In genomic region chr9:94116961-94117360, GRCm38 (mm10) we compare ENCODE assay signal across 12 mouse cellular contexts.
DNase-seq lines count a peak whose midpoint lies in the region; ATAC-seq and TF ChIP-seq lines count a peak whose summit lies in the region.
"Had no signal": no experiment of that assay in that cellular context is flagged by ENCODE, and none has a peak within 500 bp of the region (broad histone marks: within the 10 kb centered on the region; RNA-seq: fewer than 3 reads in every experiment).

No protein-coding gene starts in this region.

- TF ChIP-seq CTCF in layer of hippocampus, adult 2 months (conservative IDR thresholded peaks at IDR 0.05) = no peak

- H3K4me1 ChIP-seq in midbrain, embryonic 14.5 days (ENCODE audit: control insufficient read depth, insufficient read depth, low read length) = no peaks in the 10 kb centered on the region
- H3K4me1 ChIP-seq: forebrain, embryonic 10.5 days; limb, embryonic 13.5 days had no signal

- DNase-seq in cerebellum, adult 11-12 months = peak; percentile 7
- no peak for DNase-seq in cerebellum, adult 11 months
- peak; percentile 3 for DNase-seq in layer of hippocampus, adult 11-12 months (ENCODE audit: low spot score)
- no peak for DNase-seq in layer of hippocampus, adult 2 months (ENCODE audit: low spot score in 2 of 2)
- DNase-seq in adrenal gland, postnatal 25 days = peak; percentile 16
- DNase-seq in gastrocnemius, postnatal 14 days = peak; percentile 45
- DNase-seq in midbrain, embryonic 14.5 days = no peak
- no peak for DNase-seq in embryo, embryonic 10.5 days (ENCODE audit: low spot score)
- DNase-seq: embryo, embryonic 11 days had no signal

- no peak overlapping the region for H3K27ac ChIP-seq in layer of hippocampus, adult 2 months
- H3K27ac ChIP-seq in midbrain, embryonic 14.5 days (replicated peaks; ENCODE audit: low read depth, low read length) = no peak overlapping the region
- H3K27ac ChIP-seq: forebrain, embryonic 10.5 days; limb, embryonic 13.5 days had no signal

- H3K9ac ChIP-seq in midbrain, embryonic 14.5 days (replicated peaks; ENCODE audit: low read length) = no peak overlapping the region
- H3K9ac ChIP-seq: limb, embryonic 13.5 days had no signal

- no peaks in the 10 kb centered on the region for H3K27me3 ChIP-seq in midbrain, embryonic 14.5 days (ENCODE audit: control insufficient read depth, insufficient read depth, low read length)
- H3K27me3 ChIP-seq: limb, embryonic 13.5 days had no signal

- intact Hi-C loops in gastrocnemius, postnatal 14 days (cut with DNase I; ENCODE audit: low total_unique reads) = no loop called here

- H3K36me3 ChIP-seq in midbrain, embryonic 14.5 days (ENCODE audit: control insufficient read depth, insufficient read depth, low read length) = no peaks in the 10 kb centered on the region
- H3K36me3 ChIP-seq: forebrain, embryonic 10.5 days; limb, embryonic 13.5 days had no signal

- no peak for ATAC-seq in midbrain, embryonic 14.5 days (ENCODE audit: low FRiP score, low TSS enrichment)
- ATAC-seq: midbrain, embryonic 16.5 days had no signal

- no peak overlapping the region for H3K4me2 ChIP-seq in midbrain, embryonic 14.5 days (ENCODE audit: low read length)
- H3K4me2 ChIP-seq: limb, embryonic 13.5 days had no signal

- whole genome bisulfite sequencing in midbrain, embryonic 14.5 days = 93% methylated on average over 5 of the region's 5 CpGs

- H3K9me3 ChIP-seq in midbrain, embryonic 14.5 days (ENCODE audit: control insufficient read depth, low read length) = no peaks in the 10 kb centered on the region
- H3K9me3 ChIP-seq: forebrain, embryonic 10.5 days; limb, embryonic 13.5 days had no signal

- H3K4me3 ChIP-seq in layer of hippocampus, adult 2 months = no peak overlapping the region
- H3K4me3 ChIP-seq in midbrain, embryonic 14.5 days (replicated peaks; ENCODE audit: low read depth, low read length) = no peak overlapping the region
- H3K4me3 ChIP-seq: forebrain, embryonic 10.5 days; limb, embryonic 13.5 days had no signal

Comparison
In these comparisons a context has a peak if more than half of its experiments do, and no peak if none do; other contexts are left out.
1. DNase-seq: peak in cerebellum, adult 11-12 months (single experiment), layer of hippocampus, adult 11-12 months (single experiment), adrenal gland, postnatal 25 days (single experiment) and gastrocnemius, postnatal 14 days (single experiment); none in cerebellum, adult 11 months (single experiment), layer of hippocampus, adult 2 months (0 of 2), midbrain, embryonic 14.5 days (single experiment) and embryo, embryonic 10.5 days (single experiment).